Mouse (Mus musculus) bone marrow macrophage, adult 2 months (primary cell): ENCODE measurements around the gene Lysmd1. TPM values are rescaled to one million over a fixed set of nuclear protein-coding genes. Genes with fewer than 3 reads are reported as not detected.

Experiments
- H3K27ac ChIP-seq: 2 replicates; pipeline ENCODE4 v1.5.1; 2012; ENCODE audit warnings: low read depth, low read length; ENCODE audit not compliant: insufficient read depth
- H3K4me1 ChIP-seq: 2 replicates; pipeline ENCODE4 v1.6.1; 2012; ENCODE audit warnings: low read length; ENCODE audit not compliant: control insufficient read depth, insufficient read depth
- H3K4me3 ChIP-seq: 2 replicates; pipeline ENCODE4 v1.5.1; 2012; ENCODE audit warnings: mild to moderate bottlenecking, low read length, moderate library complexity; ENCODE audit not compliant: insufficient read depth
- CTCF ChIP-seq: IDR thresholded peaks from 2 replicates; pipeline ENCODE4 v1.5.1; 2012; ENCODE audit warnings: low read depth, mild to moderate bottlenecking, low read length, moderate library complexity
- POLR2A ChIP-seq: IDR thresholded peaks from 2 replicates; pipeline ENCODE4 v1.6.1; 2012; ENCODE audit warnings: mild to moderate bottlenecking, low read depth, low read length, borderline replicate concordance
- polyA plus RNA-seq: library from polyadenylated mRNA; stranded (reverse); fragments of >200 nt; gene quantifications from 2 replicates; pipeline ENCODE4 v1.2.4, GENCODE M21; 2012; ENCODE audit not compliant: missing spikeins, insufficient read depth, insufficient read length

Gene Lysmd1
- polyA plus RNA-seq, 1 experiment, result 5.6 TPM

GRCm38 (mm10) chr3:95135433-95136052, 1.7 kb downstream of the Lysmd1 start:
- H3K4me3 ChIP-seq, result peak overlapping the region; percentile 30

GRCm38 (mm10) chr3:95136336-95136735, 2.4 kb downstream of the Lysmd1 start:
- Histone ChIP-seq H3K27ac (peak overlapping the region; percentile 96), H3K4me3 (peak overlapping the region; percentile 30; the same call in 1 of the 2 replicates), H3K4me1 (peaks cover 29% of the 10 kb centered on the region)
- no peak for TF ChIP-seq CTCF

More at GRCm38 (mm10) chr3:95135433-95136052, 1.7 kb downstream of the Lysmd1 start:
- Histone ChIP-seq H3K4me1 (peaks cover 29% of the 10 kb centered on the region), H3K27ac (peak overlapping the region; percentile 96)
- TF ChIP-seq POLR2A (no peak), CTCF (no peak)

GRCm38 (mm10) chr3:95139586-95140288, 5.8 kb downstream of the Lysmd1 start:
- Histone ChIP-seq H3K27ac (peak overlapping the region; percentile 93), H3K4me1 (peaks cover 29% of the 10 kb centered on the region), H3K4me3 (peak overlapping the region; percentile 64)
- TF ChIP-seq POLR2A (no peak), CTCF (no peak)

GRCm38 (mm10) chr3:95140289-95140595, 6.4 kb downstream of the Lysmd1 start:
- no peak for TF ChIP-seq CTCF
- Histone ChIP-seq H3K27ac (peak overlapping the region; percentile 93), H3K4me1 (peaks cover 29% of the 10 kb centered on the region), H3K4me3 (peak overlapping the region; percentile 64)

GRCm38 (mm10) chr3:95140795-95141194, 6.9 kb downstream of the Lysmd1 start:
- H3K27ac ChIP-seq, result peak overlapping the region; percentile 93
- peaks cover 28% of the 10 kb centered on the region for H3K4me1 ChIP-seq
- peak overlapping the region; percentile 64 for H3K4me3 ChIP-seq
- TF ChIP-seq CTCF (no peak), POLR2A (no peak)

GRCm38 (mm10) chr3:95141474-95141873, 7.6 kb downstream of the Lysmd1 start:
- Histone ChIP-seq H3K4me3 (peak overlapping the region; percentile 64), H3K4me1 (peaks cover 21% of the 10 kb centered on the region), H3K27ac (peak overlapping the region; percentile 93)
- TF ChIP-seq POLR2A (no peak), CTCF (no peak)

- Histone ChIP-seq H3K4me1 (peaks cover 15% of the 10 kb centered on the region), H3K27ac (peak within 1 kb of the TSS; percentile 93), H3K4me3 (peak within 1 kb of the TSS; percentile 64)
- TF ChIP-seq CTCF (no peak), POLR2A (peak; percentile 77; the same call in 1 of the 2 replicates)
Measured at GRCm38 (mm10) chr3:95141952-95142616, 8.2 kb downstream of the Lysmd1 start, which contains the start of gene Tnfaip8l2. TSS of gene Tnfaip8l2 (minus strand) at chr3:95142360.

- TF ChIP-seq CTCF (peak; percentile 94), POLR2A (no peak)
- Histone ChIP-seq H3K4me3 (peak overlapping the region; percentile 64), H3K27ac (0 out of 2 replicates have a peak overlapping the region, but pooled peaks have one; percentile 10)
Measured at GRCm38 (mm10) chr3:95142617-95143011, 8.7 kb downstream of the Lysmd1 start.

GRCm38 (mm10) chr3:95147924-95148323, 14.0 kb downstream of the Lysmd1 start:
- no peak overlapping the region for H3K27ac ChIP-seq
- no peak for TF ChIP-seq POLR2A
- TF ChIP-seq CTCF, result no peak
- H3K4me3 ChIP-seq, result no peak overlapping the region
- H3K4me1 ChIP-seq, result no peaks in the 10 kb centered on the region

More at GRCm38 (mm10) chr3:95142617-95143011, 8.7 kb downstream of the Lysmd1 start:
- H3K4me1 ChIP-seq, result peaks cover 15% of the 10 kb centered on the region

- no peak overlapping the region for H3K27ac ChIP-seq
- H3K4me3 ChIP-seq, result no peak overlapping the region
- TF ChIP-seq CTCF (peak; percentile 42; the same call in 1 of the 2 replicates), POLR2A (no peak)
- H3K4me1 ChIP-seq, result no peaks in the 10 kb centered on the region
Measured at GRCm38 (mm10) chr3:95153874-95154273, 20.0 kb downstream of the Lysmd1 start.
